Mouse (Mus musculus) CD8-positive naive resting alpha-beta T cell, adult 2 months (primary cell): ENCODE data around the gene Per2.
A peak's percentile ranks its signal among the peaks of the same experiment; 100 is the strongest.
"Not testable (repeated sequence)": the region's sequence is repeated elsewhere in the genome, so short reads cannot be mapped to it uniquely, and the experiment has no call there.

ENCODE experiments used
- DNase-seq, 2 experiments: peaks; one replicate each; pipeline ENCODE4 v3.0.0; 2022; ENCODE audit warnings: low read depth in 2 of 2, low spot score in 2 of 2

Gene Per2

GRCm38 (mm10) chr1:91459059-91459809 is at the start of gene Per2:
Per2 (minus strand) TSS chr1:91459324.
- DNase-seq = peak; percentile 100

- DNase-seq = no peak
These were observed 45.5 kb upstream of the Per2 start for GRCm38 (mm10) chr1:91504615-91505014.

- DNase-seq = no peak
These were observed 39.5 kb upstream of the Per2 start for GRCm38 (mm10) chr1:91498579-91498978.

GRCm38 (mm10) chr1:91495321-91495720 is 36.2 kb upstream of the Per2 start:
- DNase-seq = no peak

- DNase-seq = peak; percentile 70 to 74
These were observed 35.5 kb upstream of the Per2 start, which contains the start of gene Traf3ip1 for GRCm38 (mm10) chr1:91494457-91495140. Traf3ip1 (plus strand) TSS chr1:91494647.

- no peak for DNase-seq
These were observed 34.8 kb upstream of the Per2 start for GRCm38 (mm10) chr1:91493938-91494337.

- no peak for DNase-seq
These were observed 33.6 kb upstream of the Per2 start for GRCm38 (mm10) chr1:91492740-91493139.

- DNase-seq = no peak
These were observed 31.2 kb upstream of the Per2 start for GRCm38 (mm10) chr1:91490322-91490721.

- no peak for DNase-seq
These were observed 27.0 kb upstream of the Per2 start for GRCm38 (mm10) chr1:91486165-91486564.

- no peak for DNase-seq
These were observed 26.3 kb upstream of the Per2 start for GRCm38 (mm10) chr1:91485422-91485821.

GRCm38 (mm10) chr1:91484011-91484346 is 24.9 kb upstream of the Per2 start:
- DNase-seq = no peak

- DNase-seq = peak; percentile 69 to 78
These were observed 24.3 kb upstream of the Per2 start for GRCm38 (mm10) chr1:91483304-91484010.

- no peak for DNase-seq
These were observed 23.6 kb upstream of the Per2 start for GRCm38 (mm10) chr1:91482616-91483211.

- DNase-seq = no peak
These were observed 19.8 kb upstream of the Per2 start for GRCm38 (mm10) chr1:91478958-91479357.

- DNase-seq = not testable (repeated sequence)
These were observed 19.0 kb upstream of the Per2 start for GRCm38 (mm10) chr1:91478145-91478544.

- no peak for DNase-seq
These were observed 10.8 kb upstream of the Per2 start for GRCm38 (mm10) chr1:91469888-91470419.

GRCm38 (mm10) chr1:91466186-91466585 is 7.1 kb upstream of the Per2 start:
- DNase-seq = no peak

- no peak for DNase-seq
These were observed 6.1 kb upstream of the Per2 start for GRCm38 (mm10) chr1:91465244-91465643.

- DNase-seq = no peak
These were observed 5.3 kb upstream of the Per2 start for GRCm38 (mm10) chr1:91464436-91464835.

GRCm38 (mm10) chr1:91463336-91463995 is 4.3 kb upstream of the Per2 start:
- no peak for DNase-seq

GRCm38 (mm10) chr1:91460564-91460963 is 1.4 kb upstream of the Per2 start:
- DNase-seq = no peak
